Mouse (Mus musculus): ENCODE results near the gene Ip6k2. TPM values are rescaled to one million over a fixed set of nuclear protein-coding genes. Genes with fewer than 3 reads are reported as not detected.

The Ip6k2 gene
- 28.8 and 36.3 TPM in 2 replicates for polyA plus RNA-seq (2015; fragmentation: Nextera tagmentation; extraction: Ambion mirVana)

DNA sequence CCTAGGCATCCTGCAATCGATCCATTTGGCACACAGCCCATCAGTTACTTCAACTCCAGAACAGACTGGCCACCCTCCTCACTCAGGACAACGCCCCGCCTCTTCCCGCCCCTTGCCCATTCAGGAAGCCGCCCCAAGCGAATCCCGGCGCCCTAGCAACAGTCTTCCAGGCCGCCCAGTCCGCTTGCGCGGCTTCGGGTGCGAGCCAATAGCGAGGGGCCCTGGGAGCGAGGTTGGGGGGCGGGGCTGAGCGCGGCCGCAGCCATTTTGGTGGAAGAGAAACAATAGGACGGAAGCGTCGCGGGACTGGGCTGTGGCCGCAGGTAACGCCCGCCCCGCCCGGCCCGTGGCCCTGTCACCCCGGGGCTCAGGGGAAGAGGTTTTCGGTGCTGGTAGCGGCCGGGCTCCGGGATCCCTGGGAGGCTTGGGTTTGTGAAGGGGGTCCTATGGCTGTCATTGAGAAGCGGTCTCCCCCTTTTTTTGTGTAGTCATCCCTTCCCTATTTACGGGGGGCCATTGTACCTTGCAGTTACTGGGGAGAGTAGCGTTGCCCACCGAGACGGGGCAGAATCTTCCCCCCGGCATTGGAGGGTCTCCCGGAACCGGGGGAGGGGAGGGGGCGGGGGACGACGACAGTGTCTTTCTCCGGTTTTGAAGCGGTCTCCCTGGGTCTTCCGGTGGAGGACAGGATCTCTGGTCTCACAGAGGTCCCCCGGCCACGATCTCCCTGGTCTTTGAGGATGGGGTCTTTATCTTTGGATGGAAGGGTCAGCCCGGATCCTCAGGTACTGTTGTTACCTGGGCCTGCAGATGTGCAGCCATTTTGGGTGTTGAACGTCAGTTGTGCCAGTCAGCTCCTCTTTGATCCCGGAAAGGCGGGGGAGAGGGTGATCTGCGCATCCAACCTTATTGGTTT is at the start of gene Ip6k2:
Gene Ip6k2 (plus strand): TSS at position 249 of the 916 bp plus-strand sequence.
- under 1% methylated on average over 56 of the region's 56 CpGs for WGBS
- H3K4me1 ChIP-seq (replicated peaks), result peaks cover 46% of the 10 kb centered on the region
- 0 out of 2 replicates have a peak, but pooled peaks cover 3% of the 10 kb centered on the region for H3K36me3 ChIP-seq
- peak within 1 kb of the TSS; percentile 98 for H3K4me3 ChIP-seq
- H3K4me2 ChIP-seq, result peak within 1 kb of the TSS; percentile 73
- ATAC-seq (replicated peaks; ENCODE audit: insufficient number of reproducible peaks, insufficient read depth, low FRiP score, low read depth), result peak; percentile 98
- no peaks in the 10 kb centered on the region for H3K27me3 ChIP-seq
- H3K9me3 ChIP-seq (replicated peaks), result no peaks in the 10 kb centered on the region
- peak within 1 kb of the TSS; percentile 95 for H3K9ac ChIP-seq
- H3K27ac ChIP-seq, result peak within 1 kb of the TSS; percentile 88

DNA sequence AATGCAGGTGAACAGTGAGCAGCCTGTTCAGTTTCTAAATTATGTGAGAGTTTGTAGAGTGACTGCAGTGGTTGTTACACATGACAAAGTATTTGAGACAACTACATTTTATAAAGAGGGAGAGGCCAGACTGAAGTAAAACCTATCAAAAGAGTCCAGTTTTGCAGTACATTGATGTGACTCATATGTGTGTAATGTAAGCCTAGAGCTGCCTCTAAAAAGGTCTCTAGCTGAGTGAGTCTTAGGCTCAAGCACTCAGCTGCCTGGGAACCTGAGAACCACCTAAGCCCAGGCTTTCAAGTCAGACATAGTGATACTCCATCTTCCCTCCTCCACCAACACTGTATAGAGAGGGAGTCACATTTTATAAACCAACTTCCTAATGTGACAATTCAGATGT is 49.0 kb upstream of the Ip6k2 start:
- Histone ChIP-seq H3K9me3 (replicated peaks) (no peaks in the 10 kb centered on the region), H3K9ac (no peak overlapping the region), H3K36me3 (peaks cover 16% of the 10 kb centered on the region), H3K4me1 (replicated peaks) (no peaks in the 10 kb centered on the region), H3K27ac (no peak overlapping the region), H3K4me3 (no peak overlapping the region), H3K4me2 (no peak overlapping the region), H3K27me3 (no peaks in the 10 kb centered on the region)
- no peak for ATAC-seq (replicated peaks; ENCODE audit: insufficient number of reproducible peaks, insufficient read depth, low FRiP score, low read depth)

DNA sequence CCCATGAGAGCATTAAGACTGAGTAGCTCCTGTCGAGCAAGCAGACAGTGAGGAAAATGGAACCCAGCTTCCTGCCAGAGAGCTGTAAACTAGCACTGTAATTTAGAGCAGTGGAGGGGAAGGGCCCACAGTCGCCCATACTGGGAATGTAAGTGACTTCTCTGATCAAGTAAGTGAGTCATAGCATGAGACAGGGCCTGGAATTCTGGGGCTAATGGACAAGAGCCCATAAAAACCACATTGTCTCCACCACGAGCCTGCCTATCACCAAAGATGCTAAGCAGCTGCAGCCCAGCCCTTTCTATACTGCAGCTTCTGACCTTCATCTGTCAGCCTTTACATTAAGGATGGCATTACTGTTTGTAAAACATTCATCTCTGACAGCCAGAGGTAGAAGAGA is 44.4 kb upstream of the Ip6k2 start:
- H3K27me3 ChIP-seq, result no peaks in the 10 kb centered on the region
- H3K36me3 ChIP-seq, result peaks cover 29% of the 10 kb centered on the region
- no peak for ATAC-seq (replicated peaks; ENCODE audit: insufficient number of reproducible peaks, insufficient read depth, low FRiP score, low read depth)
- H3K4me1 ChIP-seq (replicated peaks), result no peaks in the 10 kb centered on the region
- no peak overlapping the region for H3K27ac ChIP-seq
- H3K9me3 ChIP-seq (replicated peaks), result no peaks in the 10 kb centered on the region
- WGBS, result 46% methylated on average over 3 of the region's 3 CpGs
- H3K4me3 ChIP-seq, result no peak overlapping the region
- H3K9ac ChIP-seq, result no peak overlapping the region
- no peak overlapping the region for H3K4me2 ChIP-seq

DNA sequence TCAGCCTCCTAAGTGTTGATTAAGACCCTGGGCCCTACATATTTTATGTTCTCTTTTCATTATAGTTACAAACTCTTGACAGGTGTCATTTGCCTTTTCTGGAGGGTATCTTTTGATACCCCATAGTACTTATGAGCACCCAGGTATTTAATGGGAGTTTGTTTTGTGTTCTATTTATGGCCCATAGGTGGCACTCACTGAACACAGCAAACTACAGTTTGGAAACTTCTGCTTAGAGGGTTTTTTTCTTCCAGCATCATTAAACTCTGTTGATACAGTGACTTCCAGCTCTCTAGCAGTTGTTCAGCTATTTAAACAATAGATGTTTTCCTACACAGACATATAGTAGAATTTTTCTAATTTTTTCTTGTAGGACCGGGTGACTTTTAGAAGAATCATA is 43.5 kb upstream of the Ip6k2 start:
- H3K27me3 ChIP-seq, result no peaks in the 10 kb centered on the region
- H3K27ac ChIP-seq, result no peak overlapping the region
- WGBS, result 92% methylated on average over 1 of the region's 1 CpGs
- H3K9me3 ChIP-seq (replicated peaks), result no peaks in the 10 kb centered on the region
- no peaks in the 10 kb centered on the region for H3K4me1 ChIP-seq (replicated peaks)
- no peak overlapping the region for H3K4me3 ChIP-seq
- no peak for ATAC-seq (replicated peaks; ENCODE audit: insufficient number of reproducible peaks, insufficient read depth, low FRiP score, low read depth)
- H3K4me2 ChIP-seq, result no peak overlapping the region
- no peak overlapping the region for H3K9ac ChIP-seq
- H3K36me3 ChIP-seq, result peaks cover 27% of the 10 kb centered on the region

DNA sequence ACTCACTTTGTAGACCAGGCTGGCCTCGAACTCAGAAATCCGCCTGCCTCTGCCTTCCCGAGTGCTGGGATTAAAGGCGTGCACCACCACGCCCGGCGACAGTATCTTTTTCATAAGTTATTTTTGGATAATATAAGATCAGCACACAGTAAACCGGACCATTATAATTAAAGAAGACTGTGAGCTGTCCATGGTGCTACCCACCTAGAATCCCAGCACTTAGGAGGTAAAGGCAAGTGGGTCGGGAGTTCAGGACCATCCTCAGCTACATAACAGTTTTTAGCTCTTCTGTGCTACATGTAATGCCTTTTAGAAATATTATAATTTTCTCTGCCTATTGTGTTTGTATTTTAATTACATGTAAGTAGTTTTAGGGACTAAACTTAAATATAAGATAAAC is 41.5 kb upstream of the Ip6k2 start:
- no peaks in the 10 kb centered on the region for H3K27me3 ChIP-seq
- H3K9me3 ChIP-seq (replicated peaks), result no peaks in the 10 kb centered on the region
- 81% methylated on average over 9 of the region's 9 CpGs for WGBS
- ATAC-seq (replicated peaks; ENCODE audit: insufficient number of reproducible peaks, insufficient read depth, low FRiP score, low read depth), result no peak
- no peak overlapping the region for H3K9ac ChIP-seq
- no peak overlapping the region for H3K27ac ChIP-seq
- no peak overlapping the region for H3K4me2 ChIP-seq
- peaks cover 42% of the 10 kb centered on the region for H3K36me3 ChIP-seq
- no peak overlapping the region for H3K4me3 ChIP-seq
- H3K4me1 ChIP-seq (replicated peaks), result no peaks in the 10 kb centered on the region

DNA sequence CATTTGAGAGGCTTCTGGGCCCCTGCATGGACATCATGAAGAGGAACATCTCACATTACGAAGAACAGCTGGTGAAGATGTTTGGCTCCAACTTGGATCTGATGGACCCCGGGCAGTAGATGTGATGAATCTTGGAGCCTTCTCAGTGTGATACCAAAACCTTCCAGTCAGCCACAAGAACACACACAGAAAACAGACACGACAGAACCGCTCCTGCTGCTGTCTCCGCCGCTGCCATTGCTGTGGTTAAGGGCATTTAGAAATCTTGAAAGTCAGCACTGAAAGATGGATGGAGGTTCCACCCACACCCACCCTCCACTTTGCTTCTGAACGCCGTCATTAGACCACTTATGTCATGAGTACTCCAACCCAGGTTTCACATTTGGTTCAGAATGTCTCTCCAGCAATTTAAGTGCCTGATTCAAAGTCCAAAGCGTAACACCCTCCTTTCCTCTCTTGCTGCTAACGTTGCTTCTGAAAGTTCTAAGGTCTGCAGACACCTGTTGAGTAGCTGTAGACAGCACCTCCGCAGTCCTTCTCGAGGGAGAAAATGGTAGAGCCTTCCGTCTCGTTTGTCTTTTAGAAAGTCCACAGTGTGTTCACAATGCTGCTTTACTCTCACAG is 36.6 kb upstream of the Ip6k2 start:
- H3K27me3 ChIP-seq, result no peaks in the 10 kb centered on the region
- H3K9ac ChIP-seq, result no peak overlapping the region
- WGBS, result 72% methylated on average over 14 of the region's 14 CpGs
- no peak overlapping the region for H3K27ac ChIP-seq
- H3K4me2 ChIP-seq, result no peak overlapping the region
- ATAC-seq (replicated peaks; ENCODE audit: insufficient number of reproducible peaks, insufficient read depth, low FRiP score, low read depth), result no peak
- H3K4me3 ChIP-seq, result no peak overlapping the region
- no peaks in the 10 kb centered on the region for H3K9me3 ChIP-seq (replicated peaks)
- H3K36me3 ChIP-seq, result peaks cover 42% of the 10 kb centered on the region
- H3K4me1 ChIP-seq (replicated peaks), result peaks cover 19% of the 10 kb centered on the region

DNA sequence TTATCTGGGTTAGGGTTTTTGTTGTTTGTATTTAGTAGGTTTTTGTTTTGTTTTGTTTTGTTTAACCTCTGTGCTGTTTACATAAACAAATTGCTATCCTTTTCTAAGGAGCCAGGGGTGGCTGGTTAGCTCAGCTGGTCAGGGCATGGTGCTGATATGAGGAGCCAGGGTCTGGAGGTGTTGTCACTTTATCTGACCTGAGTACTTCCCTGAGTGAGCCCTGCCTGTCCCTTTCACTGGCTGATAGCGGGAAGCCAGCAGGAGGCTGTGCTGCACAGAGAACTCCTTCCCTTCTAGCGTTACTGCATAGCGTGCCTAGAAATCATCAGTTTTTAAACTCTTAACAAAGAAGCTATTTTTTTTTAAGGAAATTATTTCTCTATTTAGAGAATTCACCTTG is 35.9 kb upstream of the Ip6k2 start:
- no peak overlapping the region for H3K27ac ChIP-seq
- WGBS, result 51% methylated on average over 3 of the region's 3 CpGs
- peaks cover 42% of the 10 kb centered on the region for H3K36me3 ChIP-seq
- ATAC-seq (replicated peaks; ENCODE audit: insufficient number of reproducible peaks, insufficient read depth, low FRiP score, low read depth), result no peak
- no peak overlapping the region for H3K4me2 ChIP-seq
- H3K4me1 ChIP-seq (replicated peaks), result peaks cover 19% of the 10 kb centered on the region
- H3K4me3 ChIP-seq, result no peak overlapping the region
- no peak overlapping the region for H3K9ac ChIP-seq
- no peaks in the 10 kb centered on the region for H3K27me3 ChIP-seq
- H3K9me3 ChIP-seq (replicated peaks), result no peaks in the 10 kb centered on the region

DNA sequence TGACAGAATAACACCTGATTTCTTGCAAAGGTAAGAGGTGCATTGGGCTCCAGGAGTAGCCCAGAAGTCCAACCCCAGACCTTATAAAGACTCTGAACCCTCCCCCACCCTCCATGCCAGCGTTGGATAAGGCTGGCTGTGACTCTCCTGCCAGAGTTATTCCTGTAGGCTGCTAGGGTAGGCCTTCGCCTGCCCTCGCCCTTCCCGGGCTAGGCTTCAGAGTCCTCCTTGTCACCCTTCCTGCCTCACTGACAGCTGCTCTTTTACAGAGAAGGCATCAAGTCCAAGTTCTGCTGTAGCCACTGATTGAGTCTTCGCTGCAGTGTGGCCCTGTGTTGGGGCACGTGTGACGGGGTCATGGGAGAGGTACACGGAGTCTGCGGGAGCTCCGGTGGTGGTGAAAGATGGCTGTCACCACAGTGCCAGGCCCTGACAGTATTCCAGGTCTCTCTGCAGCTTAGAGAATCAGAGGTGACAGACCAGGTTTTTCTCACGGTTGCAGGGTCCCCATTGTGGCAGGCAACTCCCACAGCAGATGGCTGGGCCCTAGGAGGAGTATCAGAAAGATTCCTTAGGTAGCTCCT is 34.9 kb upstream of the Ip6k2 start:
- peak; percentile 65; the same call in 1 of the 2 replicates for ATAC-seq (replicated peaks; ENCODE audit: insufficient number of reproducible peaks, insufficient read depth, low FRiP score, low read depth)
- H3K27ac ChIP-seq, result peak overlapping the region; percentile 66

DNA sequence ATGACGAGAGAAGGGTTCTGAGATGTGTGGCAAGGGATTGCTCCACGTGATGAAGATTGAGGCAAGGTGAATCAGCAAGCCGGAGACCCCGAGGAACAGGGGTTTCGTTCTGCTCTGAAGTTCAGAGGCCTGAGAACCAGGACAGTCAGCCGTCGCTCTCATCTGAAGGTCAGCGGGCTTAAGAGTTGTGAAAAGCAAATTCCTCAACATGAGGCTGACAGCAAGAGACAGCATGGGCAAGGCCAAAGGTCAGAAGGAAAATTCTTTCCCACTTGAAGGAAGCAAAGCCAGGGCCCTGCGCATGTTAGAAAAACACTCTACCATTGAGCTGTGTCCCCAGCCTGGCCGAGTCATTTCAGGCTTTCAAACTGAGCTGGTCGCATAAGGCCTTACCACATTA is 33.0 kb upstream of the Ip6k2 start:
- no peaks in the 10 kb centered on the region for H3K9me3 ChIP-seq (replicated peaks)
- WGBS, result 78% methylated on average over 11 of the region's 11 CpGs

More for the DNA sequence above, 34.9 kb upstream of the Ip6k2 start:
- Histone ChIP-seq H3K9me3 (replicated peaks) (no peaks in the 10 kb centered on the region), H3K4me1 (replicated peaks) (peaks cover 19% of the 10 kb centered on the region), H3K27me3 (no peaks in the 10 kb centered on the region), H3K36me3 (peaks cover 32% of the 10 kb centered on the region), H3K4me2 (0 out of 2 replicates have a peak overlapping the region, but pooled peaks have one; percentile 1), H3K4me3 (no peak overlapping the region), H3K9ac (no peak overlapping the region)
- WGBS, result 40% methylated on average over 11 of the region's 11 CpGs

DNA sequence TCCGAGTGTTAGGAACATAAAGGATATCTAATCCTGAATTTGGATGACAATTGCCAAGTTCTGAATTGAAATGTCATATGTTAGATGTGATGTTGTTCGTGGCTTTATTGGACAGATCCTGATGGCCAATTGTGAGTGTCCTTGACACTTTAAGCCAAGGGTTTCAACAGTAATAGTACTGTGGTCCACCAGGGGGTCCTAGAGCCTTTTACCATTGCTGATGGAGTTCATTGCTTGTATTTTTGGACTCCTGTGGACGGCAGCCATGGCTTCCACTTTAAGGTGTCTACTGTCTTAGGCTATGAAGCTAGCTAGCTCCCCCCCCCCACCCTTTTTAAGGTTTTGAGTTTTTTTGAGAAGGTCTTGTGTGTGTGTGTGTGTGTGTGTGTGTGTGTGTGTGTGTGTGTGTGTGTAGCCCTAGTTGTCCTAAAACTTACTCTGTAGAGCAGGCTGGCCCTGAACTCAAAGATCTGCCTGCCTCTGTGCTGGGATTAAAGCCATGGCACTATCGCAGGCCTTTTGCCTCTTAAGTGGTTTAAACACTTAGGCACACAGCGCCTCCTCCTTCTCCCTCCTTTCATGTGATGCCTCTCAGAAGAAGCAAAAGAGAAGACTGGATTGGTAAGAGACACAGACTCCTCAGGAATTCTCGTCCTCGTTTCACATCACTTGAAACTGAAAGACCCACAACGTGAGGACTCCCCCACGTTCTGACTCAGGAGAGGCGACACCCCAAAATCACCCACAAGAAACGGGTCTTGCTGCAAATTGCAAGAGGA is 31.3 kb upstream of the Ip6k2 start:
- peaks cover 2% of the 10 kb centered on the region; the same call in 1 of the 2 replicates for H3K36me3 ChIP-seq
- ATAC-seq (replicated peaks; ENCODE audit: insufficient number of reproducible peaks, insufficient read depth, low FRiP score, low read depth), result no peak
- no peak overlapping the region for H3K4me2 ChIP-seq
- H3K4me1 ChIP-seq (replicated peaks), result peaks cover 17% of the 10 kb centered on the region
- H3K9ac ChIP-seq, result no peak overlapping the region
- no peak overlapping the region for H3K4me3 ChIP-seq
- 82% methylated on average over 11 of the region's 11 CpGs for WGBS
- no peaks in the 10 kb centered on the region for H3K27me3 ChIP-seq
- H3K27ac ChIP-seq, result no peak overlapping the region
- no peaks in the 10 kb centered on the region for H3K9me3 ChIP-seq (replicated peaks)

More for the DNA sequence above, 33.0 kb upstream of the Ip6k2 start:
- no peak overlapping the region for H3K27ac ChIP-seq
- H3K4me2 ChIP-seq, result no peak overlapping the region
- no peak for ATAC-seq (replicated peaks; ENCODE audit: insufficient number of reproducible peaks, insufficient read depth, low FRiP score, low read depth)
- no peak overlapping the region for H3K4me3 ChIP-seq
- no peak overlapping the region for H3K9ac ChIP-seq
- no peaks in the 10 kb centered on the region for H3K27me3 ChIP-seq
- peaks cover 18% of the 10 kb centered on the region; the same call in 1 of the 2 replicates for H3K36me3 ChIP-seq
- peaks cover 19% of the 10 kb centered on the region for H3K4me1 ChIP-seq (replicated peaks)

DNA sequence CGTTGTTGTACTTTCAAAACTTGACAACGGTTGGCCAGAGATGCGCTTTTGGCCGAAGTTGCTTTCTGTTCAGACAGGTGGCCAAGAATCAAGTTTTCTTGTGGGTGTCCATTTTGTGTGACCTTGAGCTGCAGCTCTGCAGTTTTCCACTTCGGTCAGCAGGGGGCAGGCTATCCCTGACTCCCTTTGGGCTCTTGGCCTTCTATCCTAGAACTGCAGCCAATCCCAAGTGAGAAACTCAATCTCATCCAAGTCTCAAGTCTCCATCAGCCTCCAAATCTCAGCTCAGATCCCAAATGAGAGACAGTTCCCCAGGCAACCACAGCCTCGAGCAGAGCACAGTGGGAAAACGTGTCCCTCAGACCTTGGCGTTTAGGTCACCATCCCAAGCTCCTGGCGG is 30.3 kb upstream of the Ip6k2 start:
- no peak overlapping the region for H3K27ac ChIP-seq
- ATAC-seq (replicated peaks; ENCODE audit: insufficient number of reproducible peaks, insufficient read depth, low FRiP score, low read depth), result no peak
- no peaks in the 10 kb centered on the region for H3K36me3 ChIP-seq
- no peaks in the 10 kb centered on the region for H3K9me3 ChIP-seq (replicated peaks)
- peaks cover 13% of the 10 kb centered on the region for H3K4me1 ChIP-seq (replicated peaks)
- H3K27me3 ChIP-seq, result no peaks in the 10 kb centered on the region
- H3K4me2 ChIP-seq, result no peak overlapping the region
- H3K9ac ChIP-seq, result no peak overlapping the region
- WGBS, result 67% methylated on average over 9 of the region's 9 CpGs
- H3K4me3 ChIP-seq, result no peak overlapping the region

Data from heart, embryonic 15.5 days (tissue).